Mouse (Mus musculus) neural tube, embryonic 11.5 days (tissue): ENCODE data around the gene 1810010H24Rik. TPM values are rescaled to one million over a fixed set of nuclear protein-coding genes. Genes with fewer than 3 reads are reported as not detected.
"Not testable (repeated sequence)": the region's sequence is repeated elsewhere in the genome, so short reads cannot be mapped to it uniquely, and the experiment has no call there.

Source experiments
- ATAC-seq: fragments of 200-750 bp; cut with Nextera tagmentation; 2 replicates; pipeline ENCODE4 v1.8.0; 2017; ENCODE audit warnings: moderate number of reproducible peaks, mild to moderate bottlenecking, moderate TSS enrichment, moderate library complexity; ENCODE audit not compliant: insufficient read depth, low FRiP score, low TSS enrichment
- DNase-seq: peaks from one replicate; pipeline ENCODE4 v3.0.0-alpha.2; 2015; ENCODE audit warnings: low spot score
- H3K27ac ChIP-seq: fragments of 300-500 bp; sonication (generic); 2 replicates; pipeline ENCODE4 v1.5.1; 2014; ENCODE audit warnings: low read depth, mild to moderate bottlenecking, low read length
- H3K27me3 ChIP-seq: fragments of 300-500 bp; sonication (generic); 2 replicates; pipeline ENCODE4 v1.6.1; 2014; ENCODE audit warnings: mild to moderate bottlenecking, low read length, mixed read lengths; ENCODE audit not compliant: control insufficient read depth, insufficient read depth
- H3K36me3 ChIP-seq: fragments of 300-500 bp; sonication (generic); 2 replicates; pipeline ENCODE4 v1.6.1; 2014; ENCODE audit warnings: mild to moderate bottlenecking, low read length, moderate library complexity, mixed read lengths; ENCODE audit not compliant: control insufficient read depth, insufficient read depth
- H3K4me1 ChIP-seq: fragments of 300-500 bp; sonication (generic); 2 replicates; pipeline ENCODE4 v1.6.1; 2014; ENCODE audit warnings: low read length, mixed read lengths; ENCODE audit not compliant: control insufficient read depth, insufficient read depth
- H3K4me2 ChIP-seq: fragments of 300-500 bp; sonication (generic); 2 replicates; pipeline ENCODE4 v1.6.1; 2014; ENCODE audit warnings: low read depth, mild to moderate bottlenecking, moderate library complexity
- H3K4me3 ChIP-seq: fragments of 300-500 bp; sonication (generic); 2 replicates; pipeline ENCODE4 v1.5.1; 2014; ENCODE audit warnings: low read depth, low read length
- H3K9ac ChIP-seq: fragments of 300-500 bp; sonication (generic); 2 replicates; pipeline ENCODE4 v1.6.1; 2014; ENCODE audit warnings: mild to moderate bottlenecking, low read length
- H3K9me3 ChIP-seq: fragments of 300-500 bp; sonication (generic); 2 replicates; pipeline ENCODE4 v1.6.1; 2016; ENCODE audit warnings: low read length; ENCODE audit not compliant: control insufficient read depth
- WGBS: fragments of 180-500 bp; shearing (Covaris S2); extraction: QIAGEN DNeasy Blood & Tissue Kit; methylation state at CpG from one replicate; pipeline ENCODE4 v1.1.7; 2014; 5-methylcytosine and 5-hydroxymethylcytosine counted together
- polyA plus RNA-seq: library from polyadenylated mRNA; unstranded; fragments of >200 nt; fragmentation: Nextera tagmentation; extraction: Ambion mirVana; gene quantifications from 2 replicates; pipeline ENCODE4 v1.2.1, GENCODE M21; 2014

The 1810010H24Rik gene
- polyA plus RNA-seq, 1 experiment from 2014 or later = 4.5 TPM

DNA sequence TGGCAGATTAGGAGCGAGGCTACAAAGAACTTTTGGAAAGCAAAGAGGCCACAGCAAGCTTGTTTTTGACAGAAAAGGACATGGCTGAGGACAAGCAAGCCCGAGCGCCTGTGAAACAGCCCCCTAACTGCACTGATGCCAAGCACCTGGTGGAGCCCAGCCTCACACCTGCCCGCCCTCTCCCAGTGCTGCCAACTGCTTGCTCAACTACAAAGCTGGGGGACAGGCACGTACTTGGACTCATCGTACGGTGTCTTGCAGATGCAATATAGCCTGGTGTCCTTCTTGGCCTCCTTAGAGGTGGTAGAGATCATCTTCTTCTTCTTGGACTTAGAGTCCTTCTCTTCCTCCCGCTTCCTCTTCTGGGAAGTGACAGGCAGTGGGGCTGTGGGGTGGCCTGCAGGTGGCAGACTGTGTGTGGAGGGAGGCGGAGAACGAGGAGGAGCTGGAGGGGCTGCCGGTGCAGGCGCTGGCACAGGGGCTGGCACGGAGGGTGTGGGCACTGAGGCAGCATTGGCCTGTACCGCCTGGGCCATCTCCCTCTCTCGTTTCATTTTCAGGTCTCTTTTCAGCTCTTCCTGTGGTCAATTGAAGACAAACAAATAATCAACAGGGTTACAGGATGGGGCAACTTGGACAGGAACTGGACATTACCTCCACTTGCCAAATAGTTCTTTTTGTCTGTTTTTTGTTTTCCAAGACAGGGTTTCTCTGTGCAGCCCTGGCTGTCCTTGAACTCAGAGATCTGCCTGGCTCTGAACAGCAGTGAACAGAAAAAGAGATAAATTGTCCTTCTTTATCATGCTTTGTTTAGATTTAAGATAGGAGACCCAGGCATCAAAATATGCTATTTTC, 21.5 kb downstream of the 1810010H24Rik start:
- Histone ChIP-seq H3K9ac (no peak overlapping the region), H3K36me3 (peaks cover 14% of the 10 kb centered on the region), H3K27ac (no peak overlapping the region), H3K4me1 (no peaks in the 10 kb centered on the region), H3K9me3 (no peaks in the 10 kb centered on the region), H3K27me3 (no peaks in the 10 kb centered on the region), H3K4me3 (no peak overlapping the region), H3K4me2 (no peak overlapping the region)
- ATAC-seq (no peak), DNase-seq (no peak)
- 91% methylated on average over 15 of the region's 15 CpGs for WGBS

DNA sequence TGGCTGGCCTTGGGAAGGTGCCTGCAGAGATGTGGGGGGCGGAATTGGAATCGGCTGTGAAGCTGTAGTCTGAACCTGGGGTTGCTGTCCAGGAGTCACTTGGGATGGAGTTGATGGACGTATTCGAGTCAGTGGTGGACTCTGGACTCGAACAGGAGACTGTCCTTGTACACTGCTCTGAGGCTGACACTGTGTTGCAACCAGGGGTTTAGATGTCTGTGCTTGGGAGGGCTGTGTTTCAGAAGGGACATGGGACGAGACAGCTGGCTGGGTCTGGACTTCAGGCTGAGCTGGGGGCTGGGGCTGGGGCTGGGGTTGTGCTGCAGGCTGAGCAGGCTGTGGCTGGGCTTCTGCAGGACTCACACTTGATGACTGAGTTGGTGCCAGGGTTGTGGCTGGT, 29.4 kb downstream of the 1810010H24Rik start:
- DNase-seq (no peak), ATAC-seq (no peak)
- H3K4me1 ChIP-seq = no peaks in the 10 kb centered on the region
- WGBS = 95% methylated on average over 6 of the region's 6 CpGs
- no peak overlapping the region for H3K27ac ChIP-seq
- H3K9me3 ChIP-seq = no peaks in the 10 kb centered on the region
- H3K4me2 ChIP-seq = no peak overlapping the region
- H3K9ac ChIP-seq = no peak overlapping the region
- H3K27me3 ChIP-seq = no peaks in the 10 kb centered on the region
- H3K36me3 ChIP-seq = peaks cover 43% of the 10 kb centered on the region
- no peak overlapping the region for H3K4me3 ChIP-seq

DNA sequence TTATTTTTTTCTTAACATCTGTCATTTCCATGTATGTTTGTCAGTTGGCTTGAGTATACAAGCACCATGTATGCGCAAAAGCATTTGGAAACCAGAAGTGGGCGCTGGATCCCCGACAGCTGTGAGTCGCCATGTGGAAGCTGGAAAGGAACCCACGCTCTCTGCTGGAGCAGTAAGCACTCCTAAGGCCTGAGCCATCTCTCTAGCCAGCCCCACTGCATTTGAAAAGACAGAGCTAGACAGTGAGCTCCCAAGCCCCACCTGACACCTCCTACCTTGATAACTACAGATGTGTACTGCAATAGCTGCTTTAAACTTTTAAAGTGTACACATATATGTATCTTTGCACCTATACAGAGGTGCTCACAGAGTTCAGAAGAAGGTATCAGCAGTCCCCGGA, 31.9 kb downstream of the 1810010H24Rik start:
- ATAC-seq = no peak
- Histone ChIP-seq H3K4me3 (no peak overlapping the region), H3K9me3 (no peaks in the 10 kb centered on the region), H3K4me2 (no peak overlapping the region), H3K4me1 (no peaks in the 10 kb centered on the region), H3K36me3 (peaks cover 49% of the 10 kb centered on the region), H3K27ac (no peak overlapping the region), H3K9ac (no peak overlapping the region), H3K27me3 (no peaks in the 10 kb centered on the region)
- WGBS = 93% methylated on average over 6 of the region's 6 CpGs
- DNase-seq = no peak

DNA sequence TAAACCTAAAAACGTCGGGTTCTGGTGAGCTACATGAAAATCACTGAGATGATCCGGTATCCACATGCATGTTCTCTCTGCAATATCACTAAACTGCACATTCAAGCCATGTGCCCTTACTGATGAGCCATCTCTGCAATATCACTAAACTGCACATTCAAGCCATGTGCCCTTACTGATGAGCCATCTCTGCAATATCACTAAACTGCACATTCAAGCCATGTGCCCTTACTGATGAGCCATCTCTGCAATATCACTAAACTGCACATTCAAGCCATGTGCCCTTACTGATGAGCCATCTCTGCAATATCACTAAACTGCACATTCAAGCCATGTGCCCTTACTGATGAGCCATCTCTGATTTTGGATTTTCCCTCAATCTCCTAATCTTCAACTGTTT, 34.2 kb downstream of the 1810010H24Rik start:
- H3K4me3 ChIP-seq, ATAC-seq, H3K4me1 ChIP-seq, H3K4me2 ChIP-seq, H3K9me3 ChIP-seq, H3K27me3 ChIP-seq, DNase-seq, H3K27ac ChIP-seq, H3K9ac ChIP-seq: not testable (repeated sequence)
- H3K36me3 ChIP-seq = peaks cover 42% of the 10 kb centered on the region
- WGBS = 91% methylated on average over 3 of the region's 3 CpGs

DNA sequence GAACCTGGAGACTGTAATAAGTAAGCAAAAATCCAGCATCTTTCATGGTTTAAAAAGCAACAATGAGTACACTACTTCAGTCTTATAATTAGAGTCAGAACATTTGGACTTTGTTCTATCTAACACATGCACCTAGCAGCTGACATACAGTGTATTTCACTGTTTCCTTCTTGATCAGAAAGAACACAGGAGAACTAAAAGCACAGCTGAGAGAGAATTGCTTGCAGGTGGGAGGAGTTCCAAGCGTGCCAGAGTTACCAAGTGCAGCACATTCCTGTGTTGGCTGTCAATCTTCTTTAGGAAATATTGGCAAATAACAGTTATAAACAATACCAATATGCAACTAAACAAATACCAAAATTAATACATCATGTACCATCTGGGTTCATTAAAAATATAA, 35.5 kb downstream of the 1810010H24Rik start:
- H3K4me2 ChIP-seq = no peak overlapping the region
- H3K27ac ChIP-seq = no peak overlapping the region
- H3K9me3 ChIP-seq = no peaks in the 10 kb centered on the region
- ATAC-seq (no peak), DNase-seq (no peak)
- no peak overlapping the region for H3K4me3 ChIP-seq
- H3K27me3 ChIP-seq = no peaks in the 10 kb centered on the region
- WGBS = 94% methylated on average over 1 of the region's 1 CpGs
- no peaks in the 10 kb centered on the region for H3K4me1 ChIP-seq
- peaks cover 36% of the 10 kb centered on the region for H3K36me3 ChIP-seq
- no peak overlapping the region for H3K9ac ChIP-seq

DNA sequence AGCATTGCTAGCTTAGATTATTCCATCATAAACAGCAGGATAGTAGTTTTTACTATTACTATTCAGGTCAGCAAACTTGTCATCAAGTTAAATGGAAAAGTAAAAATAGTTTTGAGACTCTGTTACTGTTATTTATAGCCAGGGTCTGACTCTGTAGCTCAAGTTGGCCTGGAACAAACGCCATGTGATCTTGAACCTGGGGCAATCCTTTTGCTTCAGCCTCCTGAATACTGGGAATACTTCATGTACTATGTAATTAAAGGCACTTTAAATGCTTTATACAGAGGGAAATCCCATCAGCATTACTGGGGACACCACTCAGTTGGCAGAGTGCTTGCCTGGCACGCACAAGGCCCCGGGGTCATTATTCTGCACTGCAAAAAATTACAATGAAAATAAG, 37.6 kb downstream of the 1810010H24Rik start:
- Histone ChIP-seq H3K27ac (no peak overlapping the region), H3K36me3 (peaks cover 37% of the 10 kb centered on the region), H3K27me3 (no peaks in the 10 kb centered on the region), H3K4me1 (no peaks in the 10 kb centered on the region), H3K4me3 (no peak overlapping the region), H3K9me3 (no peaks in the 10 kb centered on the region), H3K4me2 (no peak overlapping the region), H3K9ac (no peak overlapping the region)
- ATAC-seq (no peak), DNase-seq (no peak)
- 94% methylated on average over 3 of the region's 3 CpGs for WGBS

DNA sequence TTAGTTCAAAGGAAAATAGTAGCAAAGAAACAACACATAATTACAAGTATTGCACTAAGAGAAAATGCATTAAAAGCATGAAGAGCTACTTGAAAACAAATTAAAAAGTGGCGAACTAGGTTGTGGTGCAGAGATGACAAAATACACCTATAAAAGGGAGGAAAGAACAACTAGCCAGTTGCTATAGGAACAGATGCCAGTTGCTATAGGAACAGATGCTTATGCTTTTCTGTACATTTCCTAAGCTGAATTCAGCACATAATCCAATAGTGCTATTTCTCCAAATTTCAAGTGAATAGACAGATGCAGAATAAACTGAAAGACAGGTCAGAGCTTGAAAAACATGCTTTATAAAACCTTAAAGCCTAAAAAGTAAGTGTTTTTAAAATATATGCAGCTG, 39.1 kb downstream of the 1810010H24Rik start:
- no peak overlapping the region for H3K27ac ChIP-seq
- 98% methylated on average over 1 of the region's 1 CpGs for WGBS
- H3K9ac ChIP-seq = no peak overlapping the region
- H3K4me1 ChIP-seq = no peaks in the 10 kb centered on the region
- H3K4me2 ChIP-seq = no peak overlapping the region
- H3K27me3 ChIP-seq = no peaks in the 10 kb centered on the region
- no peaks in the 10 kb centered on the region for H3K9me3 ChIP-seq
- ATAC-seq (no peak), DNase-seq (no peak)
- H3K36me3 ChIP-seq = peaks cover 24% of the 10 kb centered on the region
- H3K4me3 ChIP-seq = no peak overlapping the region

DNA sequence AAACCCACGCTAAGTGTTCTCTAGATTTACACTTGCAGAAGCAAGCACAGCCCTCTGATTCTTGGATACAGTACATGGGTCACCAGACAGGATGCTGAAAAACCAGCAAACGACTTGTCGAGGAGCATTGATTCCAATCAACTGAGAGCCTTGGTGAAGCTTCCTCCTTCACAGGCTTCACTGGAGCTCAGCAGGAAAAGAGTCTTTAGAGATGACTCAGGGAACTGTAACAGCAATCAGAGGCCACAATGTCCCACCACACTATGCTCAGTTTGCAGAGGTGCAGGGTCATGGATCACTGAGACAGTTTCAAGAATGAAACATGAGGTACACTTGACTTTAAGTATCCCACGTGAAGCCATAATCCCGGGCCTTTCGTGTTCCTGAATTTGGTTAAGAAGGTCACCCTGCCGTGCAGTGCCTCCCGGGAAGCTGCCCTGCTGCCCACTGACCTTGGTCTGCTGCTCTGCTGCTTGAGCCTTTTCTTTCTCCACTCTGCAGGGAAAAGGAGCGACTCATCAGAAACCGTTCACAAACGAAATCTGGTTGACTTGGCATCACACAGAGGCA, 39.8 kb downstream of the 1810010H24Rik start:
- Histone ChIP-seq H3K4me1 (no peaks in the 10 kb centered on the region), H3K9me3 (no peaks in the 10 kb centered on the region), H3K9ac (no peak overlapping the region), H3K4me3 (no peak overlapping the region), H3K4me2 (no peak overlapping the region), H3K27me3 (no peaks in the 10 kb centered on the region), H3K27ac (no peak overlapping the region), H3K36me3 (peaks cover 25% of the 10 kb centered on the region)
- 94% methylated on average over 11 of the region's 11 CpGs for WGBS
- DNase-seq = no peak
- no peak for ATAC-seq
